Mouse (Mus musculus) intestine, embryonic 15.5 days (tissue): Measurements from ENCODE around the gene Slc22a14. TPM values are rescaled to one million over a fixed set of nuclear protein-coding genes. Genes with fewer than 3 reads are reported as not detected.

Experiments
- ATAC-seq: fragments of 200-750 bp; cut with Nextera tagmentation; 2 replicates; pipeline ENCODE4 v1.8.0; 2017; ENCODE audit warnings: moderate TSS enrichment, moderate library complexity
- H3K27ac ChIP-seq: fragments of 300-500 bp; sonication (generic); 2 replicates; pipeline ENCODE4 v1.5.1; 2015; ENCODE audit warnings: mild to moderate bottlenecking, inconsistent platforms
- H3K27me3 ChIP-seq: fragments of 300-500 bp; sonication (generic); replicated peaks from 2 replicates; pipeline ENCODE4 v1.6.1; 2015; ENCODE audit warnings: inconsistent platforms
- H3K36me3 ChIP-seq: fragments of 300-500 bp; sonication (generic); 2 replicates; pipeline ENCODE4 v1.6.1; 2015; ENCODE audit warnings: inconsistent platforms
- H3K4me1 ChIP-seq: fragments of 300-500 bp; sonication (generic); replicated peaks from 2 replicates; pipeline ENCODE4 v1.6.1; 2015; ENCODE audit warnings: inconsistent platforms
- H3K4me2 ChIP-seq: fragments of 300-500 bp; sonication (generic); replicated peaks from 2 replicates; pipeline ENCODE4 v1.6.1; 2015; ENCODE audit warnings: mild to moderate bottlenecking, inconsistent platforms
- H3K4me3 ChIP-seq: fragments of 300-500 bp; sonication (generic); replicated peaks from 2 replicates; pipeline ENCODE4 v1.5.1; 2015; ENCODE audit warnings: inconsistent platforms
- H3K9ac ChIP-seq: fragments of 300-500 bp; sonication (generic); 2 replicates; pipeline ENCODE4 v1.6.1; 2015; ENCODE audit warnings: inconsistent platforms
- H3K9me3 ChIP-seq: fragments of 300-500 bp; sonication (generic); 2 replicates; pipeline ENCODE4 v1.6.1; 2016; ENCODE audit warnings: inconsistent platforms
- WGBS: fragments of 180-500 bp; shearing (Covaris S2); methylation state at CpG from one replicate; pipeline ENCODE4 v1.1.7; 2015; 5-methylcytosine and 5-hydroxymethylcytosine counted together
- polyA plus RNA-seq: library from polyadenylated mRNA; unstranded; fragments of >200 nt; fragmentation: Nextera tagmentation; extraction: Ambion mirVana; gene quantifications from 2 replicates; pipeline ENCODE4 v1.2.1, GENCODE M21; 2015

The Slc22a14 gene
- polyA plus RNA-seq, 1 experiment from 2014 or later, result 0.06 TPM

GRCm38 (mm10) chr9:119335571-119335970 lies 29.8 kb downstream of the Slc22a14 start:
- Histone ChIP-seq H3K27me3 (no peaks in the 10 kb centered on the region), H3K9me3 (no peaks in the 10 kb centered on the region), H3K4me3 (no peak overlapping the region), H3K4me2 (no peak overlapping the region), H3K36me3 (peaks cover 7% of the 10 kb centered on the region), H3K27ac (no peak overlapping the region), H3K9ac (no peak overlapping the region), H3K4me1 (peaks cover 16% of the 10 kb centered on the region)
- WGBS, result 85% methylated on average over 4 of the region's 4 CpGs
- ATAC-seq, result no peak

GRCm38 (mm10) chr9:119334834-119335233 lies 30.5 kb downstream of the Slc22a14 start:
- Histone ChIP-seq H3K9ac (no peak overlapping the region), H3K27ac (peak overlapping the region; percentile 51; the same call in 1 of the 2 replicates), H3K27me3 (no peaks in the 10 kb centered on the region), H3K4me3 (no peak overlapping the region), H3K36me3 (peaks cover 7% of the 10 kb centered on the region), H3K9me3 (no peaks in the 10 kb centered on the region), H3K4me1 (peaks cover 14% of the 10 kb centered on the region), H3K4me2 (no peak overlapping the region)
- no peak for ATAC-seq
- 89% methylated on average over 2 of the region's 2 CpGs for WGBS

- Histone ChIP-seq H3K27ac (peak overlapping the region; percentile 51; the same call in 1 of the 2 replicates), H3K4me3 (no peak overlapping the region), H3K4me2 (no peak overlapping the region), H3K27me3 (no peaks in the 10 kb centered on the region), H3K9me3 (no peaks in the 10 kb centered on the region), H3K36me3 (peaks cover 7% of the 10 kb centered on the region), H3K9ac (no peak overlapping the region), H3K4me1 (peaks cover 14% of the 10 kb centered on the region)
- ATAC-seq, result no peak
- WGBS, result 50% methylated on average over 10 of the region's 10 CpGs
Measured at GRCm38 (mm10) chr9:119334324-119334723, 31.0 kb downstream of the Slc22a14 start.

GRCm38 (mm10) chr9:119330186-119330963 lies 35.0 kb downstream of the Slc22a14 start:
- no peak for ATAC-seq
- WGBS, result 86% methylated on average over 15 of the region's 15 CpGs
- Histone ChIP-seq H3K27ac (no peak overlapping the region), H3K4me2 (no peak overlapping the region), H3K9ac (no peak overlapping the region), H3K36me3 (no peaks in the 10 kb centered on the region), H3K9me3 (no peaks in the 10 kb centered on the region), H3K4me1 (peaks cover 6% of the 10 kb centered on the region), H3K27me3 (no peaks in the 10 kb centered on the region), H3K4me3 (no peak overlapping the region)

GRCm38 (mm10) chr9:119328488-119328887 lies 36.9 kb downstream of the Slc22a14 start:
- WGBS, result 78% methylated on average over 3 of the region's 3 CpGs
- H3K27me3 ChIP-seq, result no peaks in the 10 kb centered on the region
- H3K9me3 ChIP-seq, result no peaks in the 10 kb centered on the region
- no peak overlapping the region for H3K4me3 ChIP-seq
- H3K9ac ChIP-seq, result no peak overlapping the region
- H3K36me3 ChIP-seq, result no peaks in the 10 kb centered on the region
- ATAC-seq, result no peak
- H3K27ac ChIP-seq, result no peak overlapping the region
- no peaks in the 10 kb centered on the region for H3K4me1 ChIP-seq
- H3K4me2 ChIP-seq, result no peak overlapping the region

GRCm38 (mm10) chr9:119324130-119324529 lies 41.2 kb downstream of the Slc22a14 start:
- H3K4me3 ChIP-seq, result no peak overlapping the region
- no peak overlapping the region for H3K27ac ChIP-seq
- no peak overlapping the region for H3K9ac ChIP-seq
- no peak overlapping the region for H3K4me2 ChIP-seq
- H3K4me1 ChIP-seq, result peaks cover 7% of the 10 kb centered on the region; the same call in 1 of the 2 replicates
- 73% methylated on average over 1 of the region's 1 CpGs for WGBS
- no peak for ATAC-seq
- no peaks in the 10 kb centered on the region for H3K36me3 ChIP-seq
- H3K27me3 ChIP-seq, result no peaks in the 10 kb centered on the region
- H3K9me3 ChIP-seq, result no peaks in the 10 kb centered on the region

GRCm38 (mm10) chr9:119323260-119323645 lies 42.1 kb downstream of the Slc22a14 start:
- Histone ChIP-seq H3K27me3 (no peaks in the 10 kb centered on the region), H3K27ac (peak overlapping the region; percentile 91), H3K4me3 (peak overlapping the region; percentile 95), H3K4me2 (peak overlapping the region; percentile 94), H3K36me3 (no peaks in the 10 kb centered on the region), H3K9me3 (no peaks in the 10 kb centered on the region), H3K4me1 (peaks cover 7% of the 10 kb centered on the region; the same call in 1 of the 2 replicates), H3K9ac (peak overlapping the region; percentile 55)
- WGBS, result 4% methylated on average over 9 of the region's 9 CpGs
- ATAC-seq, result peak; percentile 11

GRCm38 (mm10) chr9:119322289-119323259 lies 42.8 kb downstream of the Slc22a14 start, which contains the start of gene Oxsr1:
TSS of gene Oxsr1 (minus strand) at chr9:119322427.
- no peaks in the 10 kb centered on the region for H3K9me3 ChIP-seq
- ATAC-seq, result peak; percentile 99
- H3K36me3 ChIP-seq, result no peaks in the 10 kb centered on the region
- peak within 1 kb of the TSS; percentile 94 for H3K4me2 ChIP-seq
- WGBS, result under 1% methylated on average over 74 of the region's 76 CpGs
- H3K4me1 ChIP-seq, result peaks cover 7% of the 10 kb centered on the region; the same call in 1 of the 2 replicates
- peak within 1 kb of the TSS; percentile 81 for H3K9ac ChIP-seq
- H3K27ac ChIP-seq, result peak within 1 kb of the TSS; percentile 91
- H3K27me3 ChIP-seq, result no peaks in the 10 kb centered on the region
- H3K4me3 ChIP-seq, result peak within 1 kb of the TSS; percentile 95

- no peaks in the 10 kb centered on the region for H3K9me3 ChIP-seq
- ATAC-seq, result peak; percentile 29
- H3K4me1 ChIP-seq, result peaks cover 7% of the 10 kb centered on the region; the same call in 1 of the 2 replicates
- H3K36me3 ChIP-seq, result no peaks in the 10 kb centered on the region
- H3K4me2 ChIP-seq, result peak overlapping the region; percentile 94
- H3K27ac ChIP-seq, result peak overlapping the region; percentile 83
- peak overlapping the region; percentile 95 for H3K4me3 ChIP-seq
- H3K27me3 ChIP-seq, result no peaks in the 10 kb centered on the region
- peak overlapping the region; percentile 81 for H3K9ac ChIP-seq
- WGBS, result under 1% methylated on average over 59 of the region's 59 CpGs
Measured at GRCm38 (mm10) chr9:119321392-119322229, 43.7 kb downstream of the Slc22a14 start.

- ATAC-seq, result no peak
- H3K9me3 ChIP-seq, result no peaks in the 10 kb centered on the region
- H3K9ac ChIP-seq, result peak overlapping the region; percentile 81
- H3K4me3 ChIP-seq, result peak overlapping the region; percentile 95
- WGBS, result 8% methylated on average over 7 of the region's 7 CpGs
- H3K27ac ChIP-seq, result no peak overlapping the region
- H3K36me3 ChIP-seq, result no peaks in the 10 kb centered on the region
- H3K27me3 ChIP-seq, result no peaks in the 10 kb centered on the region
- peak overlapping the region; percentile 94 for H3K4me2 ChIP-seq
- peaks cover 7% of the 10 kb centered on the region; the same call in 1 of the 2 replicates for H3K4me1 ChIP-seq
Measured at GRCm38 (mm10) chr9:119320946-119321345, 44.4 kb downstream of the Slc22a14 start.

GRCm38 (mm10) chr9:119320446-119320845 lies 44.9 kb downstream of the Slc22a14 start:
- WGBS, result 81% methylated on average over 7 of the region's 7 CpGs
- no peak overlapping the region for H3K9ac ChIP-seq
- no peak for ATAC-seq
- H3K4me3 ChIP-seq, result no peak overlapping the region
- no peaks in the 10 kb centered on the region for H3K9me3 ChIP-seq
- no peak overlapping the region for H3K27ac ChIP-seq
- H3K36me3 ChIP-seq, result no peaks in the 10 kb centered on the region
- H3K4me2 ChIP-seq, result peak overlapping the region; percentile 94
- peaks cover 7% of the 10 kb centered on the region; the same call in 1 of the 2 replicates for H3K4me1 ChIP-seq
- H3K27me3 ChIP-seq, result no peaks in the 10 kb centered on the region
